Mouse (Mus musculus) embryonic facial prominence, embryonic 15.5 days (tissue): Measurements from ENCODE around the gene Mitf. TPM values are rescaled to one million over a fixed set of nuclear protein-coding genes. Genes with fewer than 3 reads are reported as not detected.

ENCODE experiments used
- ATAC-seq: fragments of 200-750 bp; cut with Nextera tagmentation; 2 replicates; pipeline ENCODE4 v1.8.0; 2017; ENCODE audit warnings: low read depth, moderate TSS enrichment; ENCODE audit not compliant: insufficient number of reproducible peaks, low FRiP score, low TSS enrichment
- H3K27ac ChIP-seq: fragments of 300-500 bp; sonication (generic); replicated peaks from 2 replicates; pipeline ENCODE4 v1.5.1; 2015; ENCODE audit warnings: mild to moderate bottlenecking, inconsistent platforms
- H3K27me3 ChIP-seq: fragments of 300-500 bp; sonication (generic); 2 replicates; pipeline ENCODE4 v1.6.1; 2015; ENCODE audit warnings: inconsistent platforms
- H3K36me3 ChIP-seq: fragments of 300-500 bp; sonication (generic); 2 replicates; pipeline ENCODE4 v1.6.1; 2015; ENCODE audit warnings: mild to moderate bottlenecking, inconsistent platforms
- H3K4me1 ChIP-seq: fragments of 300-500 bp; sonication (generic); 2 replicates; pipeline ENCODE4 v1.6.1; 2015; ENCODE audit warnings: inconsistent platforms
- H3K4me2 ChIP-seq: fragments of 300-500 bp; sonication (generic); replicated peaks from 2 replicates; pipeline ENCODE4 v1.6.1; 2015; ENCODE audit warnings: mild to moderate bottlenecking, inconsistent platforms
- H3K4me3 ChIP-seq: fragments of 300-500 bp; sonication (generic); replicated peaks from 2 replicates; pipeline ENCODE4 v1.5.1; 2015; ENCODE audit warnings: mild to moderate bottlenecking, inconsistent platforms
- H3K9ac ChIP-seq: fragments of 300-500 bp; sonication (generic); 2 replicates; pipeline ENCODE4 v1.6.1; 2015; ENCODE audit warnings: inconsistent platforms
- H3K9me3 ChIP-seq: fragments of 300-500 bp; sonication (generic); replicated peaks from 2 replicates; pipeline ENCODE4 v1.6.1; 2016; ENCODE audit warnings: inconsistent platforms
- WGBS: fragments of 180-500 bp; shearing (Covaris S2); methylation state at CpG from one replicate; pipeline ENCODE4 v1.1.7; 2015; 5-methylcytosine and 5-hydroxymethylcytosine counted together
- polyA plus RNA-seq: library from polyadenylated mRNA; unstranded; fragments of >200 nt; fragmentation: Nextera tagmentation; extraction: Ambion mirVana; gene quantifications from 2 replicates; pipeline ENCODE4 v1.2.1, GENCODE M21; 2015

Mitf gene
- polyA plus RNA-seq, 1 experiment from 2014 or later = 4.8 TPM

- Histone ChIP-seq H3K27ac (no peak overlapping the region), H3K36me3 (no peaks in the 10 kb centered on the region), H3K4me2 (no peak overlapping the region), H3K4me1 (no peaks in the 10 kb centered on the region), H3K27me3 (no peaks in the 10 kb centered on the region), H3K4me3 (no peak overlapping the region), H3K9me3 (no peaks in the 10 kb centered on the region), H3K9ac (no peak overlapping the region)
- 80% methylated on average over 8 of the region's 8 CpGs for WGBS
- no peak for ATAC-seq
These were observed 48.7 kb downstream of the Mitf start for GRCm38 (mm10) chr6:97855420-97856170.

DNA sequence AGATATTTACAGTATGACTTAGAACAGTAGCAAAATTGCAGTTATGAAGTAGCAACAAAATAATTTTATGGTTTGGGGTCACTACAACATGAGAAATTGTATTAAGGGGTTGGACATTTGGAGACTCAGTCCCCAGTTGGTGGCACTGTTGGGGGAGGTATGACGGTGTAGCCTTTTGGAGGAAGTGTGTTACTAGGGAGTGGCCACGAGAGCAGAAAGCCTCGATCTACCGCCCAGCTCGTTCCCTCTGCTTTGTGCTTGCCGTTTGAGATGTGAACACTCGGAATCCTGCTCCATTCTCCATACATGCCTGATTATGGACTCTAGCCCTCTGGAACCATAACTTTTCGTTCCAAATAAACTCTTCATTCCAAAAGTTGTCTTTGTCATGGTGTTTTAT is 49.6 kb downstream of the Mitf start:
- H3K4me2 ChIP-seq = no peak overlapping the region
- H3K4me3 ChIP-seq = no peak overlapping the region
- no peaks in the 10 kb centered on the region for H3K27me3 ChIP-seq
- H3K27ac ChIP-seq = no peak overlapping the region
- H3K36me3 ChIP-seq = no peaks in the 10 kb centered on the region
- WGBS = 84% methylated on average over 8 of the region's 8 CpGs
- no peak overlapping the region for H3K9ac ChIP-seq
- H3K9me3 ChIP-seq = no peaks in the 10 kb centered on the region
- H3K4me1 ChIP-seq = no peaks in the 10 kb centered on the region
- ATAC-seq = no peak

GRCm38 (mm10) chr6:97857690-97858089 is 50.8 kb downstream of the Mitf start:
- no peak for ATAC-seq
- Histone ChIP-seq H3K4me3 (no peak overlapping the region), H3K4me2 (no peak overlapping the region), H3K36me3 (no peaks in the 10 kb centered on the region), H3K9me3 (no peaks in the 10 kb centered on the region), H3K4me1 (no peaks in the 10 kb centered on the region), H3K27me3 (no peaks in the 10 kb centered on the region), H3K27ac (no peak overlapping the region), H3K9ac (no peak overlapping the region)
- WGBS = 50% methylated on average over 3 of the region's 3 CpGs

DNA sequence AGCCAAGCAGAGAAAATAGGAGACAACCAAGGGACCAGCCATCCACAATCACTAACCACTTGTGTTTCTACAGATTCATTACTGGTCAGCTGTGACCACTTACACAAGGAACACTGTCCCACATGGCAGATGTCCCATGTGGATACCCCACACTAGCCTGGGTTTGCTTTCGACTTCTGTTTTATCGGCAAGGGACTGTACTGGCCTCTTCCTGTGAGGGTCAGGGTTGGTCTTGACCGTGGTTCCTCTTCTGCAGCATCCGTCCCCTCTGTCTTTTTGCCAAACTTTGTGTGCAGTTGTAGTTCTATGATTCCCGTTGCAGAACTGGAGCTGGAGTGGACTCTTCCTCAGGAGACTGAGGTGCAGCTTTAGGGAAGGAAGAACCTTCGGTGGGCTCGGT is 59.7 kb downstream of the Mitf start:
- Histone ChIP-seq H3K27me3 (no peaks in the 10 kb centered on the region), H3K4me2 (no peak overlapping the region), H3K36me3 (no peaks in the 10 kb centered on the region), H3K9me3 (no peaks in the 10 kb centered on the region), H3K4me3 (no peak overlapping the region), H3K9ac (no peak overlapping the region), H3K27ac (no peak overlapping the region), H3K4me1 (no peaks in the 10 kb centered on the region)
- 88% methylated on average over 7 of the region's 7 CpGs for WGBS
- ATAC-seq = no peak

DNA sequence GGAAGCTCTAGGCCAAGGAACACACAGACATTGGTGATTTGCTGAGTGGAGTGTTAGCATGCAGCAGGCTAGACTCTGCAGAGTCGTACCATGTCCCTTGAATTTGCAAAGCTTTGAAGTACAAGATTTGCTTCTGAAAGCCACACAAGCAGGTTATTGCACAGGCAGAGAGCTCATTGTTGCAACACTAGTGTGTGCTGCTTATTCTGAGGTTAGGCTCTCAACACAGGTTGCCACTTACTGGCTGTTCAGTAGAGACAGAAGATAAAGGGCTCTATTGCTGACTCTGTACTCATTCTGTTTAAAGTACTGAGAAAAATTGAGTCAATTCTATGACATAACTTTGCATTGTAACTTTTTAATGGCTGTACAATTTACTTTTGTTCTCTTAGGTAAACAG is 61.2 kb downstream of the Mitf start:
- H3K9me3 ChIP-seq = no peaks in the 10 kb centered on the region
- no peak overlapping the region for H3K4me2 ChIP-seq
- H3K27me3 ChIP-seq = no peaks in the 10 kb centered on the region
- ATAC-seq = no peak
- no peak overlapping the region for H3K9ac ChIP-seq
- no peak overlapping the region for H3K27ac ChIP-seq
- no peak overlapping the region for H3K4me3 ChIP-seq
- no peaks in the 10 kb centered on the region for H3K36me3 ChIP-seq
- 69% methylated on average over 1 of the region's 1 CpGs for WGBS
- no peaks in the 10 kb centered on the region for H3K4me1 ChIP-seq

- H3K4me1 ChIP-seq = no peaks in the 10 kb centered on the region
- no peak overlapping the region for H3K4me2 ChIP-seq
- no peak overlapping the region for H3K9ac ChIP-seq
- no peaks in the 10 kb centered on the region for H3K27me3 ChIP-seq
- WGBS = 71% methylated on average over 4 of the region's 4 CpGs
- H3K27ac ChIP-seq = no peak overlapping the region
- ATAC-seq = no peak
- H3K9me3 ChIP-seq = no peaks in the 10 kb centered on the region
- H3K4me3 ChIP-seq = no peak overlapping the region
- H3K36me3 ChIP-seq = no peaks in the 10 kb centered on the region
These were observed 63.1 kb downstream of the Mitf start for GRCm38 (mm10) chr6:97869953-97870352.

DNA sequence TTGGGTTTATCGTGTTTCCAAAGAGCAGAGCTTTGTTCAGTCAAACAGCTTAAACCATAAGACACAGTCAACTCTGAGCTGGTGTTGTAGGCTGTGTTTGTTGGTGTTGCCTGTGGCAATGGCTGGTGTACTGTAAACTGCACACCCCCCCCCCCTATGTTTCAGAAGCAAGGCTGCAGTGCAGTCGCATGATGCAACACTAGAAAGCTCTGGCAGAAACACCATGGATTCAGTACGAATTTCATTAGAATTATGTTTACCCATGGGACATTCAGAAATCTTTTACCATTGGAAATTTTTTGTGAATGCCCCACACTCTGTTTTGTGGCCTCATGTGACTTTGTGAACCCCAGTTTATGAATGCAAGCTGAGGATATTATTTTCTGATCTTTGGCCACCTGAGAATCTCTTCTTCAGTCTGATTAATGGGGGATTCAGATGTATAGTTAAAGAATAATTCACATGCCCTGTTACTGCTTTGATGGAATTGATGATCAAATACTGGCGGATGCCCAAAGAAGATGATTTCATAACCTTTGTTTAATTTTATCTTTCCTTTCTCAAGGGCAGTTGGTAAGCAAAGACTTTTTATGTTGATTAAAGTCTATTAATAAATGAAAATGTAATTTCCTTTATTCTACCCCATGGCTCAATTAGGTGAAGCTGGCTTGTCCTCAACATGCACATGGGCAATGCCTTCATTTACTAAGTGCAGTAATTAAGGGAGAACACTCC is 64.6 kb downstream of the Mitf start:
- Histone ChIP-seq H3K4me1 (no peaks in the 10 kb centered on the region), H3K27me3 (no peaks in the 10 kb centered on the region), H3K36me3 (no peaks in the 10 kb centered on the region), H3K4me3 (no peak overlapping the region), H3K27ac (no peak overlapping the region), H3K9me3 (no peaks in the 10 kb centered on the region), H3K4me2 (no peak overlapping the region), H3K9ac (no peak overlapping the region)
- no peak for ATAC-seq
- 75% methylated on average over 4 of the region's 4 CpGs for WGBS

- Histone ChIP-seq H3K4me2 (no peak overlapping the region), H3K4me3 (no peak overlapping the region), H3K9me3 (no peaks in the 10 kb centered on the region), H3K4me1 (no peaks in the 10 kb centered on the region), H3K27ac (no peak overlapping the region), H3K27me3 (no peaks in the 10 kb centered on the region), H3K9ac (no peak overlapping the region), H3K36me3 (no peaks in the 10 kb centered on the region)
- 90% methylated on average over 2 of the region's 2 CpGs for WGBS
- no peak for ATAC-seq
These were observed 66.2 kb downstream of the Mitf start for GRCm38 (mm10) chr6:97873102-97873501.

GRCm38 (mm10) chr6:97876990-97877389 is 70.1 kb downstream of the Mitf start:
- Histone ChIP-seq H3K27ac (no peak overlapping the region), H3K27me3 (no peaks in the 10 kb centered on the region), H3K9me3 (no peaks in the 10 kb centered on the region), H3K4me3 (no peak overlapping the region), H3K36me3 (no peaks in the 10 kb centered on the region), H3K4me2 (no peak overlapping the region), H3K9ac (no peak overlapping the region), H3K4me1 (no peaks in the 10 kb centered on the region)
- no peak for ATAC-seq
- WGBS = 72% methylated on average over 2 of the region's 2 CpGs

DNA sequence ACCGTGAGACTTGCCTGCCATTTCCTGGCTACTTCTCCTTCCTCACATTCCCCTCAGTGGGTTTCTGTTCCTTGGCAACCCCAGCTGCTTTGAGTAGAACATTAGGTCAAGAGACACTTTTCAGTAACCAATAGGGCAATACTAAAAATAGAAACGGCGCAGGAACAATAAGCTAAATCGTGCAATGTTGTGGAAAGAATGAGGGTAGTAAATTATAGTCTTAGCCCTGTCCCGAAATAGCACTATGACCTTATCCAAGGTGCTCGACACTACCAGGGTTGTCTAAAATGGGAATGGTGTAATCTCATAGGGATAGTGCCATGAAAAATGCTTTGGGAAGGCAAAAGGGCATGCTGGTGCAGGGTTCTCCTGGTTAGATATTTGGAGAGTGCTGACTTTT is 70.6 kb downstream of the Mitf start:
- Histone ChIP-seq H3K9me3 (no peaks in the 10 kb centered on the region), H3K27me3 (no peaks in the 10 kb centered on the region), H3K4me3 (no peak overlapping the region), H3K4me1 (no peaks in the 10 kb centered on the region), H3K9ac (no peak overlapping the region), H3K27ac (no peak overlapping the region), H3K4me2 (no peak overlapping the region), H3K36me3 (no peaks in the 10 kb centered on the region)
- WGBS = 78% methylated on average over 6 of the region's 6 CpGs
- no peak for ATAC-seq

DNA sequence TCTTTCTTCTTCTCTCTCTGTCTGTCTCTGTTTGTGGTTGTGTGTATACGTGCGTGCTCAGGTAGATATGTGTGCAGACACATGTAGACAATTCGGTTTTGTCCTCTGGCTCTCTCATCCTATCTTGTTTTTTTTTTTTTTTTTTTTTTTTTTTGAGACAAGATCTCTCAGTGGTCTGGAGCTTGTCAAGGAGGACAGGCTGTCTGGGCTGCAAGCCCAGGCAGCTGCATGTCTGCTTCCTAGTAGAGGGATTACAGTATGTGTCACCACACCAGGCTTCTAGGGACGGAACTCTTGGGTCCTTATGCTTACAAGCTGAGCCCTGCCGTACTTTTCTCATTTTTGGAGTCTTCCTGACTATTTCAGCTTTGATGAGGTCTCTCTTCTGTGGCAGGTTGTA is 73.5 kb downstream of the Mitf start:
- Histone ChIP-seq H3K36me3 (no peaks in the 10 kb centered on the region), H3K9me3 (no peaks in the 10 kb centered on the region), H3K27me3 (no peaks in the 10 kb centered on the region), H3K27ac (no peak overlapping the region), H3K4me2 (no peak overlapping the region), H3K9ac (no peak overlapping the region), H3K4me1 (no peaks in the 10 kb centered on the region), H3K4me3 (no peak overlapping the region)
- no peak for ATAC-seq
- 73% methylated on average over 5 of the region's 5 CpGs for WGBS

DNA sequence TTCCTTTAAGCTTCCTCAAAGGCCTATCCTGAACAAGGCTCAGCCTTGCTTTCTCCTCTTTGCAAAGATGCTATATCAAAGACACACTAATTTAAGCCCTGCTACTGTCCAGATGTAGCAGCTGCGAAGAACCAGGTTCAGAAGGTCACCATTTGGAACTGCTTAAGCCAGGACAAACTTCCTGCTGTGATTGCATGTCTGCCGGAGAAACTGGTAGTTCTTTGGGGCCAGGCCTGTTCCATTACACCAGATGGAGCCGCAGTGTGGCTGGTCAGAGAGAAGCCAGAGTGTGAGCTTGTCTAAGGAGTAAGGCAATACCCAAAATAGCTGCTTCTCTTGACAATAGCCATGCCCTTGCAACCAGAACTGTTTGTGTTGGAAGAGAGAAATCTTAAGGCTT is 75.1 kb downstream of the Mitf start:
- no peak for ATAC-seq
- H3K9me3 ChIP-seq = no peaks in the 10 kb centered on the region
- no peak overlapping the region for H3K4me3 ChIP-seq
- H3K27ac ChIP-seq = no peak overlapping the region
- no peak overlapping the region for H3K4me2 ChIP-seq
- H3K4me1 ChIP-seq = no peaks in the 10 kb centered on the region
- 24% methylated on average over 3 of the region's 3 CpGs for WGBS
- no peaks in the 10 kb centered on the region for H3K36me3 ChIP-seq
- H3K27me3 ChIP-seq = no peaks in the 10 kb centered on the region
- no peak overlapping the region for H3K9ac ChIP-seq
